In the genomic region with DNA sequence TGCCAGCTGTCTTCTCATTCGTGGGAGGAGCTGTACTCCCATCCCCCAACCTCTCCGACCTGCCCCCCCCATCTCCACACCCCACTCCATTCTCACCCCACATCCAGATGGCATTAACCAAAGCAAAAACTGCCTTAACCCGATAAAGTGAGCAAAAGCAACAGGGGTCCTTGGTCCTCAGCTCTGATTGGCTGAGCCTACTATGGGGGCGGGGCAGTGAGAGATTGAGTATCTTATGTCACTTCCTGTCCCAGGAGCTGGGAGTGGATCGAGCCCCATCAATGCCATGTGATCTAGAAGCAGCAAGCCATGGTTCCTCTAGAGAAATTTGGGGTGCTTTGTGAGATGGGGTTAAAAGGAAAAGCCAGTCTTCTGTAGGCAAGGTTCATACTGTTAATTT, we compare ENCODE assay signal across 11 mouse cellular contexts.
A peak's percentile ranks its signal among the peaks of the same experiment; 100 is the strongest.
DNase-seq lines count a peak whose midpoint lies in the region; ATAC-seq and TF ChIP-seq lines count a peak whose summit lies in the region.
"Had no signal": no experiment of that assay in that cellular context is flagged by ENCODE, and none has a peak within 500 bp of the region (broad histone marks: within the 10 kb centered on the region; RNA-seq: fewer than 3 reads in every experiment).

No protein-coding gene starts in this region.

- H3K27ac ChIP-seq in left cerebral cortex, adult 2 months: 0 out of 2 replicates have a peak overlapping the region, but pooled peaks have one; percentile 8
- H3K27ac ChIP-seq in forebrain, postnatal 0 days (ENCODE audit: low read depth, low read length): peak overlapping the region; percentile 65
- peak overlapping the region; percentile 56 for H3K27ac ChIP-seq in neural tube, embryonic 15.5 days (replicated peaks)
- H3K27ac ChIP-seq: heart, embryonic 10.5 days had no signal

- no peaks in the 10 kb centered on the region for H3K9me3 ChIP-seq in forebrain, postnatal 0 days (ENCODE audit: low read length)
- no peaks in the 10 kb centered on the region for H3K9me3 ChIP-seq in neural tube, embryonic 15.5 days (replicated peaks)
- H3K9me3 ChIP-seq: heart, embryonic 10.5 days had no signal

- H3K4me1 ChIP-seq in forebrain, postnatal 0 days (ENCODE audit: insufficient read depth): peaks cover 27% of the 10 kb centered on the region
- H3K4me1 ChIP-seq in neural tube, embryonic 15.5 days: peaks cover 35% of the 10 kb centered on the region

- no peaks in the 10 kb centered on the region for H3K36me3 ChIP-seq in forebrain, postnatal 0 days (ENCODE audit: insufficient read depth)
- no peaks in the 10 kb centered on the region for H3K36me3 ChIP-seq in neural tube, embryonic 15.5 days
- H3K36me3 ChIP-seq: heart, embryonic 10.5 days had no signal

- intact Hi-C loops in left cerebral cortex, adult 2 months (cut with DNase I): no loop called here

- no peak overlapping the region for H3K4me2 ChIP-seq in forebrain, postnatal 0 days (ENCODE audit: low read depth)
- H3K4me2 ChIP-seq in neural tube, embryonic 15.5 days: 0 out of 2 replicates have a peak overlapping the region, but pooled peaks have one; percentile 15

- ATAC-seq in forebrain, postnatal 0 days: peak; percentile 42; the same call in 1 of the 2 replicates
- ATAC-seq in neural tube, embryonic 15.5 days (ENCODE audit: low FRiP score): no peak

- H3K27me3 ChIP-seq in forebrain, postnatal 0 days (ENCODE audit: insufficient read depth, low read length): no peaks in the 10 kb centered on the region
- H3K27me3 ChIP-seq in neural tube, embryonic 15.5 days (replicated peaks): peaks cover 4% of the 10 kb centered on the region; the same call in 1 of the 2 replicates

- DNase-seq in left cerebral cortex, adult 2 months (ENCODE audit: extremely low spot score in 1 of 2, low spot score in 2 of 2): no peak
- DNase-seq in left cerebral cortex, adult 18-20 months (ENCODE audit: low spot score in 2 of 2): no peak
- DNase-seq in testis, postnatal 14 days (ENCODE audit: low spot score): peak; percentile 43
- DNase-seq in testis, postnatal 10 days (ENCODE audit: low spot score): no peak
- no peak for DNase-seq in forebrain, postnatal 0 days
- no peak for DNase-seq in embryo, embryonic 9.5 days (ENCODE audit: extremely low spot score)
- DNase-seq: adrenal gland, postnatal 25 days; kidney, adult 9 months; lung, adult 18-20 months had no signal

- H3K4me3 ChIP-seq in left cerebral cortex, adult 2 months: no peak overlapping the region
- H3K4me3 ChIP-seq in forebrain, postnatal 0 days (ENCODE audit: low read depth, low read length): no peak overlapping the region
- H3K4me3 ChIP-seq in neural tube, embryonic 15.5 days (replicated peaks): no peak overlapping the region
- H3K4me3 ChIP-seq: heart, embryonic 10.5 days had no signal

- no peak overlapping the region for H3K9ac ChIP-seq in forebrain, postnatal 0 days
- no peak overlapping the region for H3K9ac ChIP-seq in neural tube, embryonic 15.5 days (replicated peaks)

- WGBS in forebrain, postnatal 0 days: 43% methylated on average over 5 of the region's 5 CpGs
- 53% methylated on average over 5 of the region's 5 CpGs for WGBS in neural tube, embryonic 15.5 days

- TF ChIP-seq CTCF in left cerebral cortex, adult 2 months (IDR thresholded peaks at IDR 0.05): no peak
- no peak for TF ChIP-seq CTCF in forebrain, postnatal 0 days (IDR thresholded peaks at IDR 0.05; ENCODE audit: low read depth)

Comparison
In these comparisons a context has a peak if more than half of its experiments do, and no peak if none do; other contexts are left out.
1. H3K27ac ChIP-seq: peak in every context shown above with its lines; median percentile 65 in forebrain, postnatal 0 days; 56 in neural tube, embryonic 15.5 days; 8 in left cerebral cortex, adult 2 months.